Mouse (Mus musculus) kidney, postnatal 10 days (tissue): ENCODE results near the gene Ncaph2.

Experiments
- DNase-seq: peaks from one replicate; pipeline ENCODE4 v3.0.0; 2021; ENCODE audit warnings: mixed read lengths

Gene Ncaph2

GRCm38 (mm10) chr15:89384617-89385016 lies 29.1 kb downstream of the Ncaph2 start, which contains the start of gene Klhdc7b:
Gene Klhdc7b (plus strand): TSS chr15:89384917.
- no peak for DNase-seq

- DNase-seq, result no peak
Measured at GRCm38 (mm10) chr15:89387127-89387526, 31.6 kb downstream of the Ncaph2 start.

- no peak for DNase-seq
Measured at GRCm38 (mm10) chr15:89390081-89390480, 34.6 kb downstream of the Ncaph2 start.

- DNase-seq, result no peak
Measured at GRCm38 (mm10) chr15:89396883-89397282, 41.4 kb downstream of the Ncaph2 start.

DNA sequence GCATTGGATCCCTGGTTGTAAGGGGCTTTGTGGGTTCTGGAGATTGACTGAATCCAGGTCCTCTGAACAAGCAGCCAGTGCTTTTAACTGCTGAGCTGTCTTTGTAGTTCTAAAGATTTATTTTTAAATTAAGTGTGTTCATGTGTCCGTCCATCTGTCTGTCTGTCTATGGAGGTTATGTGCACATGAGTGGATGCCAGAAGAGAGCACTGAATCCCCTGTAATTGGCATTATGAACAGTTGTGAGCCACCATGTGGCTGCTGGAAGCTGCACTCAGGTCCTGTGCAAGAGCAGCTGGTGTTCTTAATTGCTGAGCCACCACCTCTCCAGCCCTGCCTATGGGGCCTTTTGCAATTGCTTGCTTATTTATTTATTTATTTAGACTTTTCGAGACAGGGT lies 42.6 kb downstream of the Ncaph2 start:
- no peak for DNase-seq

GRCm38 (mm10) chr15:89399716-89400115 lies 44.2 kb downstream of the Ncaph2 start:
- DNase-seq, result no peak

GRCm38 (mm10) chr15:89402471-89402870 lies 47.0 kb downstream of the Ncaph2 start:
- DNase-seq, result no peak

- DNase-seq, result no peak
Measured at GRCm38 (mm10) chr15:89404831-89405623, 49.5 kb downstream of the Ncaph2 start.

DNA sequence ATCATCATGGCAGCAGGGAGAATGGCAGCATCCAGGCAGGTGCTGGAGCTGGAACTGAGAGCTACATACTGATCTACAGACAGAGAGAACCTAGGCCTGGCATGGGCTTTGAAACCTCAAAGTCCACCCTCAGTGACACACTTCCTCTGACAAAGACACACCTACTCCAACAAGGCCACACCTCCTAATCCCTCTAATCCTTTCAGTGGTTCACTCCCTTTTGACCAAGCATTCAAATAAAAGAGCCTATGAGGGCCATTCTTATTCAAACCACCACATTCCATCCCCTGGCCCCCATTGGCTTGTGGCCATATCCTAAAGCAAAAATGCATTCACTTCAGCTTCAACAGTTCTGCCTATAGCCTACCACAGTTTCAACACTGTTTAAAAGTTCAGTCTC lies 51.2 kb downstream of the Ncaph2 start:
- DNase-seq, result no peak

GRCm38 (mm10) chr15:89410118-89410517 lies 54.6 kb downstream of the Ncaph2 start, which contains the start of gene Syce3:
Gene Syce3 (minus strand): TSS chr15:89410503.
- no peak for DNase-seq

DNA sequence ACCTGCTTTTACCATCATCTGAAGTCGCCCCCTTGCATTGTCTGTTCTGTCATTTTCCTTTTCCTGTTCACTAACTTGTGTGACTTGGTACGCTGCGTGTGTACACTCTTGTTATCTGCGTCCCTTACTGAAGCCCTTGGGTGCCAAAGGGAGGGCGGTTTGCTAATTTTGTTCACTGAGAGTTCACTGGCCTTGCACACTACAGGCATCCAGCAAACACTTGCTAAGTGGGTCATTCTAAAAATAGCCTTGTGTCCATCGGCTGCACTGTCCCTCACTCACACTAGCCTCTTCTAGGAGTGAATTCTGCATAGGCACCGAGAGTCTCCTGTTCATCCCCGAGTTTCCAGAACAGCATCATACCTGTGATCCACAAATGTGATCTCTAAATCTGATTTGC lies 59.8 kb downstream of the Ncaph2 start:
- no peak for DNase-seq

DNA sequence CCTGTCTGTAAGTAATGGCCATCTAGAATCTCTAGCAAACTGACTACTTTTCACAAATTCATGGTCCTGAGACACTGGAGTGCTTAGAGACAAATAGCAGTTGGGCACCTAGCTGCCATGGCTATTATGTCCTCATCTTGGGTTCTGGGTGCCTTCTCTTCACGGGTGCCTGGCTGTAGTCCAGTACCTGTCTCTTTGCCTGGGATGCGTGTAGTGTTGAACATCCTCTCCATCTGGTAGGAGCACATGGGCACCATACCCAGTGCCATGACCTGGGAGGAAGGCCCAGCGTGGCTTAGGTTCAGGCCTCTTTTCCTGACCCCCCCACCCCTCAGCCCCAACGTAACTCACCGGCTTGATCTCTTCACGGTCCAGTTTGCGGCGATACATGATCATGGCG lies 66.4 kb downstream of the Ncaph2 start:
- DNase-seq, result no peak
